Mouse (Mus musculus): ENCODE results near the gene Prss42.

Prss42 gene

GRCm38 (mm10) chr9:110797866-110798265 lies at the start of gene Prss42:
TSS of gene Prss42 (plus strand) at chr9:110798166.
- DNase-seq (ENCODE audit: low spot score in 2 of 2), result no peak

GRCm38 (mm10) chr9:110748451-110748850 lies 49.5 kb upstream of the Prss42 start:
- DNase-seq (ENCODE audit: low spot score in 2 of 2), result no peak

GRCm38 (mm10) chr9:110750404-110751187 lies 47.4 kb upstream of the Prss42 start:
- DNase-seq (ENCODE audit: low spot score in 2 of 2), result no peak

- no peak for DNase-seq (ENCODE audit: low spot score in 2 of 2)
Observed at GRCm38 (mm10) chr9:110751412-110751811, 46.6 kb upstream of the Prss42 start.

- DNase-seq (ENCODE audit: low spot score in 2 of 2), result no peak
Observed at GRCm38 (mm10) chr9:110752917-110753435, 45.0 kb upstream of the Prss42 start.

GRCm38 (mm10) chr9:110753773-110754172 lies 44.2 kb upstream of the Prss42 start:
- DNase-seq (ENCODE audit: low spot score in 2 of 2), result no peak

- DNase-seq (ENCODE audit: low spot score in 2 of 2), result no peak
Observed at GRCm38 (mm10) chr9:110757816-110758215, 40.1 kb upstream of the Prss42 start.

- peak; percentile 77 to 86 for DNase-seq (ENCODE audit: low spot score in 2 of 2)
Observed at GRCm38 (mm10) chr9:110758605-110759004, 39.4 kb upstream of the Prss42 start.

- DNase-seq (ENCODE audit: low spot score in 2 of 2), result peak in 1 of 2 experiments; percentile 72
Observed at GRCm38 (mm10) chr9:110759265-110759664, 38.7 kb upstream of the Prss42 start.

GRCm38 (mm10) chr9:110760886-110761285 lies 37.1 kb upstream of the Prss42 start:
- no peak for DNase-seq (ENCODE audit: low spot score in 2 of 2)

- DNase-seq (ENCODE audit: low spot score in 2 of 2), result no peak
Observed at GRCm38 (mm10) chr9:110762763-110763162, 35.2 kb upstream of the Prss42 start.

- no peak for DNase-seq (ENCODE audit: low spot score in 2 of 2)
Observed at GRCm38 (mm10) chr9:110763405-110763804, 34.6 kb upstream of the Prss42 start.

- DNase-seq (ENCODE audit: low spot score in 2 of 2), result no peak
Observed at GRCm38 (mm10) chr9:110772336-110772735, 25.6 kb upstream of the Prss42 start.

GRCm38 (mm10) chr9:110774403-110775268 lies 23.3 kb upstream of the Prss42 start:
- DNase-seq (ENCODE audit: low spot score in 2 of 2), result no peak

GRCm38 (mm10) chr9:110775269-110776022 lies 22.5 kb upstream of the Prss42 start:
- DNase-seq (ENCODE audit: low spot score in 2 of 2), result no peak

- DNase-seq (ENCODE audit: low spot score in 2 of 2), result no peak
Observed at GRCm38 (mm10) chr9:110778100-110778499, 19.9 kb upstream of the Prss42 start.

GRCm38 (mm10) chr9:110778559-110778958 lies 19.4 kb upstream of the Prss42 start:
- DNase-seq (ENCODE audit: low spot score in 2 of 2), result no peak

- DNase-seq (ENCODE audit: low spot score in 2 of 2), result no peak
Observed at GRCm38 (mm10) chr9:110779242-110779913, 18.6 kb upstream of the Prss42 start.

GRCm38 (mm10) chr9:110781256-110781721 lies 16.7 kb upstream of the Prss42 start:
- peak; percentile 91 to 96 for DNase-seq (ENCODE audit: low spot score in 2 of 2)

GRCm38 (mm10) chr9:110781731-110782130 lies 16.2 kb upstream of the Prss42 start:
- peak; percentile 86 to 93 for DNase-seq (ENCODE audit: low spot score in 2 of 2)

- no peak for DNase-seq (ENCODE audit: low spot score in 2 of 2)
Observed at GRCm38 (mm10) chr9:110783611-110784010, 14.4 kb upstream of the Prss42 start.

All from urinary bladder, postnatal 4 days (tissue).